Mouse (Mus musculus): Measurements from ENCODE around the gene Sdad1. TPM values are rescaled to one million over a fixed set of nuclear protein-coding genes. Genes with fewer than 3 reads are reported as not detected.

Gene Sdad1
- polyA plus RNA-seq, 1 experiment from 2014 or later, result 41.2 TPM

- Histone ChIP-seq H3K9ac (replicated peaks; ENCODE audit: low read length) (no peak overlapping the region), H3K27ac (replicated peaks; ENCODE audit: low read depth, low read length) (no peak overlapping the region), H3K9me3 (replicated peaks; ENCODE audit: control insufficient read depth, low read length) (no peaks in the 10 kb centered on the region), H3K4me3 (ENCODE audit: low read depth, low read length) (no peak overlapping the region), H3K4me1 (ENCODE audit: control insufficient read depth, insufficient read depth, low read length) (no peaks in the 10 kb centered on the region), H3K27me3 (ENCODE audit: control insufficient read depth, insufficient read depth, low read length) (no peaks in the 10 kb centered on the region), H3K4me2 (ENCODE audit: low read depth, low read length) (no peak overlapping the region), H3K36me3 (replicated peaks; ENCODE audit: control insufficient read depth, insufficient read depth, low read depth, low read length) (no peaks in the 10 kb centered on the region)
- ATAC-seq (replicated peaks; ENCODE audit: insufficient number of reproducible peaks, low FRiP score, low TSS enrichment, low read depth) (no peak), DNase-seq (ENCODE audit: low spot score) (no peak)
- 84% methylated on average over 8 of the region's 8 CpGs for WGBS
Observed at GRCm38 (mm10) chr5:92345006-92345405, 34.7 kb upstream of the Sdad1 start.

GRCm38 (mm10) chr5:92340606-92341005 lies 30.3 kb upstream of the Sdad1 start:
- 79% methylated on average over 4 of the region's 4 CpGs for WGBS
- no peak for DNase-seq (ENCODE audit: low spot score)

GRCm38 (mm10) chr5:92336743-92337142 lies 26.5 kb upstream of the Sdad1 start:
- no peak overlapping the region for H3K27ac ChIP-seq (replicated peaks; ENCODE audit: low read depth, low read length)
- WGBS, result 82% methylated on average over 3 of the region's 3 CpGs
- H3K4me1 ChIP-seq (ENCODE audit: control insufficient read depth, insufficient read depth, low read length), result no peaks in the 10 kb centered on the region
- H3K4me2 ChIP-seq (ENCODE audit: low read depth, low read length), result no peak overlapping the region
- no peaks in the 10 kb centered on the region for H3K27me3 ChIP-seq (ENCODE audit: control insufficient read depth, insufficient read depth, low read length)
- H3K9ac ChIP-seq (replicated peaks; ENCODE audit: low read length), result no peak overlapping the region
- H3K36me3 ChIP-seq (replicated peaks; ENCODE audit: control insufficient read depth, insufficient read depth, low read depth, low read length), result no peaks in the 10 kb centered on the region
- no peak overlapping the region for H3K4me3 ChIP-seq (ENCODE audit: low read depth, low read length)
- no peaks in the 10 kb centered on the region for H3K9me3 ChIP-seq (replicated peaks; ENCODE audit: control insufficient read depth, low read length)
- no peak for ATAC-seq (replicated peaks; ENCODE audit: insufficient number of reproducible peaks, low FRiP score, low TSS enrichment, low read depth)
- DNase-seq (ENCODE audit: low spot score), result no peak

More at GRCm38 (mm10) chr5:92340606-92341005, 30.3 kb upstream of the Sdad1 start:
- Histone ChIP-seq H3K27me3 (ENCODE audit: control insufficient read depth, insufficient read depth, low read length) (no peaks in the 10 kb centered on the region), H3K9me3 (replicated peaks; ENCODE audit: control insufficient read depth, low read length) (no peaks in the 10 kb centered on the region), H3K4me2 (ENCODE audit: low read depth, low read length) (no peak overlapping the region), H3K36me3 (replicated peaks; ENCODE audit: control insufficient read depth, insufficient read depth, low read depth, low read length) (no peaks in the 10 kb centered on the region), H3K4me1 (ENCODE audit: control insufficient read depth, insufficient read depth, low read length) (no peaks in the 10 kb centered on the region), H3K27ac (replicated peaks; ENCODE audit: low read depth, low read length) (no peak overlapping the region), H3K9ac (replicated peaks; ENCODE audit: low read length) (no peak overlapping the region), H3K4me3 (ENCODE audit: low read depth, low read length) (no peak overlapping the region)
- ATAC-seq (replicated peaks; ENCODE audit: insufficient number of reproducible peaks, low FRiP score, low TSS enrichment, low read depth), result no peak

GRCm38 (mm10) chr5:92332359-92332840 lies 22.1 kb upstream of the Sdad1 start:
- Histone ChIP-seq H3K27me3 (ENCODE audit: control insufficient read depth, insufficient read depth, low read length) (no peaks in the 10 kb centered on the region), H3K9ac (replicated peaks; ENCODE audit: low read length) (no peak overlapping the region), H3K36me3 (replicated peaks; ENCODE audit: control insufficient read depth, insufficient read depth, low read depth, low read length) (no peaks in the 10 kb centered on the region), H3K4me3 (ENCODE audit: low read depth, low read length) (no peak overlapping the region), H3K27ac (replicated peaks; ENCODE audit: low read depth, low read length) (no peak overlapping the region), H3K4me2 (ENCODE audit: low read depth, low read length) (no peak overlapping the region), H3K4me1 (ENCODE audit: control insufficient read depth, insufficient read depth, low read length) (no peaks in the 10 kb centered on the region), H3K9me3 (replicated peaks; ENCODE audit: control insufficient read depth, low read length) (no peaks in the 10 kb centered on the region)
- ATAC-seq (replicated peaks; ENCODE audit: insufficient number of reproducible peaks, low FRiP score, low TSS enrichment, low read depth) (no peak), DNase-seq (ENCODE audit: low spot score) (no peak)
- WGBS, result 80% methylated on average over 9 of the region's 9 CpGs

- DNase-seq (ENCODE audit: low spot score), result no peak
- no peak for ATAC-seq (replicated peaks; ENCODE audit: insufficient number of reproducible peaks, low FRiP score, low TSS enrichment, low read depth)
- Histone ChIP-seq H3K9ac (replicated peaks; ENCODE audit: low read length) (no peak within 1 kb of the TSS), H3K36me3 (replicated peaks; ENCODE audit: control insufficient read depth, insufficient read depth, low read depth, low read length) (no peaks in the 10 kb centered on the region), H3K27me3 (ENCODE audit: control insufficient read depth, insufficient read depth, low read length) (no peaks in the 10 kb centered on the region), H3K4me2 (ENCODE audit: low read depth, low read length) (no peak within 1 kb of the TSS), H3K27ac (replicated peaks; ENCODE audit: low read depth, low read length) (no peak within 1 kb of the TSS), H3K4me3 (ENCODE audit: low read depth, low read length) (no peak within 1 kb of the TSS), H3K4me1 (ENCODE audit: control insufficient read depth, insufficient read depth, low read length) (no peaks in the 10 kb centered on the region), H3K9me3 (replicated peaks; ENCODE audit: control insufficient read depth, low read length) (no peaks in the 10 kb centered on the region)
- 90% methylated on average over 17 of the region's 17 CpGs for WGBS
Observed at GRCm38 (mm10) chr5:92331635-92332338, 21.5 kb upstream of the Sdad1 start, which contains the start of gene Art3. Gene Art3 (plus strand): TSS chr5:92331827.

- no peak for DNase-seq (ENCODE audit: low spot score)
- no peaks in the 10 kb centered on the region for H3K9me3 ChIP-seq (replicated peaks; ENCODE audit: control insufficient read depth, low read length)
- ATAC-seq (replicated peaks; ENCODE audit: insufficient number of reproducible peaks, low FRiP score, low TSS enrichment, low read depth), result no peak
- H3K9ac ChIP-seq (replicated peaks; ENCODE audit: low read length), result no peak overlapping the region
- WGBS, result 90% methylated on average over 12 of the region's 12 CpGs
- no peak overlapping the region for H3K27ac ChIP-seq (replicated peaks; ENCODE audit: low read depth, low read length)
- no peaks in the 10 kb centered on the region for H3K27me3 ChIP-seq (ENCODE audit: control insufficient read depth, insufficient read depth, low read length)
- H3K36me3 ChIP-seq (replicated peaks; ENCODE audit: control insufficient read depth, insufficient read depth, low read depth, low read length), result no peaks in the 10 kb centered on the region
- no peaks in the 10 kb centered on the region for H3K4me1 ChIP-seq (ENCODE audit: control insufficient read depth, insufficient read depth, low read length)
- H3K4me3 ChIP-seq (ENCODE audit: low read depth, low read length), result no peak overlapping the region
- H3K4me2 ChIP-seq (ENCODE audit: low read depth, low read length), result no peak overlapping the region
Observed at GRCm38 (mm10) chr5:92331122-92331521, 20.8 kb upstream of the Sdad1 start.

GRCm38 (mm10) chr5:92327929-92328328 lies 17.6 kb upstream of the Sdad1 start, which contains the start of gene Cxcl9:
Gene Cxcl9 (minus strand): TSS chr5:92328079.
- Histone ChIP-seq H3K4me1 (ENCODE audit: control insufficient read depth, insufficient read depth, low read length) (no peaks in the 10 kb centered on the region), H3K36me3 (replicated peaks; ENCODE audit: control insufficient read depth, insufficient read depth, low read depth, low read length) (no peaks in the 10 kb centered on the region), H3K4me3 (ENCODE audit: low read depth, low read length) (no peak within 1 kb of the TSS), H3K27ac (replicated peaks; ENCODE audit: low read depth, low read length) (no peak within 1 kb of the TSS), H3K27me3 (ENCODE audit: control insufficient read depth, insufficient read depth, low read length) (no peaks in the 10 kb centered on the region), H3K9me3 (replicated peaks; ENCODE audit: control insufficient read depth, low read length) (no peaks in the 10 kb centered on the region), H3K4me2 (ENCODE audit: low read depth, low read length) (no peak within 1 kb of the TSS), H3K9ac (replicated peaks; ENCODE audit: low read length) (no peak within 1 kb of the TSS)
- WGBS, result 77% methylated on average over 7 of the region's 7 CpGs
- no peak for ATAC-seq (replicated peaks; ENCODE audit: insufficient number of reproducible peaks, low FRiP score, low TSS enrichment, low read depth)
- DNase-seq (ENCODE audit: low spot score), result no peak

GRCm38 (mm10) chr5:92327367-92327766 lies 17.1 kb upstream of the Sdad1 start:
- Histone ChIP-seq H3K4me1 (ENCODE audit: control insufficient read depth, insufficient read depth, low read length) (no peaks in the 10 kb centered on the region), H3K27ac (replicated peaks; ENCODE audit: low read depth, low read length) (no peak overlapping the region), H3K27me3 (ENCODE audit: control insufficient read depth, insufficient read depth, low read length) (no peaks in the 10 kb centered on the region), H3K4me3 (ENCODE audit: low read depth, low read length) (no peak overlapping the region), H3K4me2 (ENCODE audit: low read depth, low read length) (no peak overlapping the region), H3K36me3 (replicated peaks; ENCODE audit: control insufficient read depth, insufficient read depth, low read depth, low read length) (no peaks in the 10 kb centered on the region), H3K9me3 (replicated peaks; ENCODE audit: control insufficient read depth, low read length) (no peaks in the 10 kb centered on the region), H3K9ac (replicated peaks; ENCODE audit: low read length) (no peak overlapping the region)
- ATAC-seq (replicated peaks; ENCODE audit: insufficient number of reproducible peaks, low FRiP score, low TSS enrichment, low read depth) (no peak), DNase-seq (ENCODE audit: low spot score) (no peak)
- WGBS, result 83% methylated on average over 6 of the region's 6 CpGs

Data from embryonic facial prominence, embryonic 11.5 days (tissue).